Mouse (Mus musculus) small intestine, adult 2 months (tissue): ENCODE data around the gene Sugp2. TPM values are rescaled to one million over a fixed set of nuclear protein-coding genes. Genes with fewer than 3 reads are reported as not detected.

Experiments used
- H3K27ac ChIP-seq: fragments of 200-500 bp; 2 replicates; pipeline ENCODE4 v1.5.1; 2012; ENCODE audit warnings: low read depth, low read length, control low read depth, inconsistent platforms; ENCODE audit not compliant: insufficient read depth
- H3K27me3 ChIP-seq: fragments of 200-500 bp; 2 replicates; pipeline ENCODE4 v1.6.1; 2012; ENCODE audit warnings: mild to moderate bottlenecking, moderate library complexity, low read length, inconsistent platforms; ENCODE audit not compliant: control insufficient read depth, insufficient read depth
- H3K36me3 ChIP-seq: fragments of 200-500 bp; 2 replicates; pipeline ENCODE4 v1.6.1; 2012; ENCODE audit warnings: mild to moderate bottlenecking, low read length, control low read depth, inconsistent platforms; ENCODE audit not compliant: control insufficient read depth, insufficient read depth
- H3K4me1 ChIP-seq: fragments of 200-500 bp; 2 replicates; pipeline ENCODE4 v1.6.1; 2012; ENCODE audit warnings: low read length, inconsistent platforms, mixed read lengths; ENCODE audit not compliant: control insufficient read depth, insufficient read depth, insufficient read length
- H3K4me3 ChIP-seq: fragments of 200-500 bp; 2 replicates; pipeline ENCODE4 v1.5.1; 2012; ENCODE audit warnings: low read depth, mild to moderate bottlenecking, control low read depth, inconsistent platforms, low read length, moderate library complexity
- CTCF ChIP-seq: fragments of 200-500 bp; IDR thresholded peaks from 2 replicates; pipeline ENCODE4 v1.5.1; 2012; ENCODE audit warnings: low read depth, mild to moderate bottlenecking, control low read depth, inconsistent platforms, low read length, moderate library complexity, mixed read lengths; ENCODE audit not compliant: insufficient replicate concordance, insufficient read length; ENCODE audit errors: extremely low read depth
- POLR2A ChIP-seq: fragments of 200-500 bp; IDR thresholded peaks from 2 replicates; pipeline ENCODE4 v1.6.1; 2012; ENCODE audit warnings: low read depth, mild to moderate bottlenecking, control low read depth, inconsistent platforms, low read length, moderate library complexity
- WGBS: fragments of 180-500 bp; shearing (Covaris S2); methylation state at CpG from one replicate; pipeline ENCODE4 v1.1.7; 2018; 5-methylcytosine and 5-hydroxymethylcytosine counted together
- polyA plus RNA-seq: library from polyadenylated mRNA; depleted of rRNA; stranded (reverse); fragments of >200 nt; gene quantifications from 2 replicates; pipeline ENCODE4 v1.2.3, GENCODE M21; 2012

Gene Sugp2
- polyA plus RNA-seq, 1 experiment = 23.4 TPM

DNA sequence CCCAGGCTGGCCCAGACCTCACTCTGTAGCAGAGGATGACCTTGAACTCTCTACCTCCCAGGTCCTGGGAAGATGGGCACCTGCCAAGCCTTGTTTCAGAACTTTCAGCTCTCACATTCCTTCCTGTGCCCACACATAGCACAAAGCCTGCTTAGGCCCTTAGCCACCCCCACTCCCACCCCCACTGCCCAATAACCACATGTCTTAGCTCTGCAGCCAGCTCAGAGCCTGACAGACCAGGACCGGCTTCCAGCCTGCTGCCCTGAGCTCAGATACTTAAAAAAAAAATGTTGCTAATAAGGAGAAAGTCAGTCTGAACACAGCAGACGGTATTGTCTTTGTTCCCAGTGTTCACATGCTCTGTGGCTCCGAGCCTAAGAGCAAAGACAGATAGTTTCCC, 47.0 kb downstream of the Sugp2 start:
- TF ChIP-seq POLR2A (no peak), CTCF (no peak)
- Histone ChIP-seq H3K27me3 (peaks cover 5% of the 10 kb centered on the region; the same call in 1 of the 2 replicates), H3K4me3 (no peak overlapping the region), H3K4me1 (no peaks in the 10 kb centered on the region), H3K27ac (no peak overlapping the region), H3K36me3 (no peaks in the 10 kb centered on the region)
- 76% methylated on average over 3 of the region's 3 CpGs for WGBS

DNA sequence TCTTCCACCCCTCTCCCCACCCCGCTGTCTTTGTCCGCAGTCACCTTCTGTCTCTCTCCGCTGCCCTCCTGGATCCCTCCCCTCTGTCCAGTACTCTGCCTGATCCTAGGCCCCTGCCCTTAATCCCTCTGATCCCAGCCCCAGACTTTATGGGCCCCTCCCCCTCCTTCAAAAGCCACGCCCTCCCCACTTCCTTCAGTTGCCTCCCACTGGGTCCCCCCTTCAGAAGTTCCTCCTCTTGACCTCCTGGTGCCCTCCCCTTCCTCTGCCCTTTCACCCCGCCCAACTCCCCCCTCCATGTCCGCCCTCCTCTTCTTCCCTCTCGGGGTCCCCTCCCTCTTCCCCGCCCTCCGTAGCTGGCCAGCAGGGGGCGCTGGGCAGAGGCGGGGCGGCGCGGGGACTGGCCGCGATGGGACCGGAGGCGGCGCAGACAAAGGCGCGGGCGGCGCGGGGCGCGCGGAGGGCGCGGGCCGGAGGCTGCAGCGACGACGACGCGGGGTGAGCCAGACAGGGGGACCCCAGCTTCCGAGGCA, 48.6 kb downstream of the Sugp2 start, which contains the start of gene Homer3:
Gene Homer3, plus strand, starts transcription at position 225 of the 533 bp plus-strand sequence.
- Histone ChIP-seq H3K27me3 (peaks cover 5% of the 10 kb centered on the region; the same call in 1 of the 2 replicates), H3K36me3 (no peaks in the 10 kb centered on the region), H3K4me1 (no peaks in the 10 kb centered on the region), H3K4me3 (peak within 1 kb of the TSS; percentile 86), H3K27ac (no peak within 1 kb of the TSS; the same call in 1 of the 2 replicates)
- TF ChIP-seq CTCF (peak; percentile 81; the same call in 1 of the 2 replicates), POLR2A (no peak; the same call in 1 of the 2 replicates)
- 4% methylated on average over 34 of the region's 36 CpGs for WGBS

DNA sequence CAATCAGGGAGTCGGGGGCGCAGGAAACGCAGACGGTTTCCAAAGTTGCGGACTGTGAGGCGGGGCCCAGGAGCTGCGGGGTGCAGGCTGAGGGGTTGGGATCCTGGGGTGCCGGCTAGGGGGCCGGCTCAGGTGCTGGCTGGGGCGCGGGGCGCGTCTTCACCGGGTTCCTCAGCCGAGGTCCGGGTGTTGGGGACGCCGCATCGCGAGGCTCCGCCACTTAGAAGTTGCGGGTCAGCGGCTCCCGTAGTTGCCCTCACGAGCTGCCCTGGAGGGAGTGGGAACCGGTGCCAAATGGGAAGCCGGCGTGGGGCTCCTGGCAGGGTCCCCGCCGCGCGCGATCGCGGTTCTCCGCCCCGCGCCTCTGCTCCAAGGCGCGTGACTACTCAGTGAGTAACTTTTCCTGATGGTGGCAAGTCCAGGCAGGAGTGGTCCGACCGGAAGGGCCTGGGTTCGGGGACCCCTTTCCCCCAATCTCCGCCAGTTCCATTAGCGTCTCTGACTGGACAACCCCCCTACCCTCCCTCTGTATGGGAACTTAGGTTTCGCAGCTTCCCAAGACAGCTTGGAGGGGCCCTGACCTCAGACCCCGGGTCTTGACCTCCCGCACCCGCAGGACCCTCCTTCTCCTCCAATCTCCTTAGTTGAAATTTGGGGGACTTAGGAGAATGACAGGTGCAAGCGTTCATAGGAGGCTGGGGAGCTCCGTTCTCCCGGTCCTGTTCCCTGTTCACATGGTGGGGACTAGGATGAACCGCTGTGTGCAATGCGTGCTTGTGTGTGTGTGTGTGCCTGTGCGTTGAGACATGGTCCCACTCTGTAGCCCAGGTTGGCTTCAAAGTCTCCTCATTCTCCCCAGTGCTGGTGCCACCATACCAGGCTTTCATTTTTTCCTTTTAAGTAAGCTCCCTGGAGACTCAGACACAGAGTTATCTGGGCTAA, 49.4 kb downstream of the Sugp2 start:
- 4% methylated on average over 55 of the region's 55 CpGs for WGBS
- peak overlapping the region; percentile 86 for H3K4me3 ChIP-seq
- no peaks in the 10 kb centered on the region for H3K4me1 ChIP-seq
- no peaks in the 10 kb centered on the region for H3K36me3 ChIP-seq
- H3K27ac ChIP-seq = no peak overlapping the region; the same call in 1 of the 2 replicates
- no peak for TF ChIP-seq CTCF
- no peak for TF ChIP-seq POLR2A
- H3K27me3 ChIP-seq = peaks cover 5% of the 10 kb centered on the region; the same call in 1 of the 2 replicates

DNA sequence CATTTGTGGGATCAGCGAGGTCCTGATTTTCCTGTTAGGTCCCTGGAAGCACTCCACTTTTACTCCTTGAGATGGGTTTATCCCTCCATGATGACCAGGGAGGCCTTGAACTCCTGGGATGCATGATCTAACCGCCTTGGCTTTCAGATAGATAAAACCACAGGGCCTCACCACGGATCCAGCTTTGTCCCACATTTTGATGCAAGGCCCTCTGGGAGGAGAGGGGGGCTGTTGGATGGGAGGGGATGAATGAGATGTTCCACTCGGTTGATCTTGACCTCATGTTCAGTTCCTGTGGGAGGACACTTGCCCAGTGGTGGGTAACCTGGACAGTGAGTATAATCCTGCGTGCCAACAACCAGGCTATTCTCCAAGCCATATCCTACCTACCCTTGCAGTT, 50.4 kb downstream of the Sugp2 start:
- TF ChIP-seq POLR2A (no peak), CTCF (no peak)
- Histone ChIP-seq H3K27me3 (peaks cover 5% of the 10 kb centered on the region; the same call in 1 of the 2 replicates), H3K4me1 (no peaks in the 10 kb centered on the region), H3K36me3 (no peaks in the 10 kb centered on the region), H3K27ac (no peak overlapping the region), H3K4me3 (no peak overlapping the region)
- WGBS = 84% methylated on average over 5 of the region's 5 CpGs

DNA sequence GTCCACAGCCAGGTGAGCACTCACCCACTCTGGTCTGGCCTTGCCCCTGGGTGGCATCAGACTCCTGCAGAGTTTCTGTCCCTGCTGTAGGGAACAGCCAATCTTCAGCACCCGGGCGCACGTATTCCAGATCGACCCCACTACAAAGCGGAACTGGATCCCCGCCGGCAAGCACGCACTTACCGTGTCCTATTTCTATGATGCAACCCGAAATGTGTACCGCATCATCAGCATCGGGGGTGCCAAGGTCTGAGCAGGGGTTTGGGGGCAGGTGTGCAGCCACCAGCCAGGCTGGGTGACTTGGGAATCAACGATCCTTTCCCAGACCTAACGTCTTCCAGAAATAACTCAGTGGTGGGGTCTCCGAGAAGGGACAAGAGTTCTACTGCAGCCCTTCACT, 51.3 kb downstream of the Sugp2 start:
- H3K36me3 ChIP-seq = no peaks in the 10 kb centered on the region
- peaks cover 5% of the 10 kb centered on the region; the same call in 1 of the 2 replicates for H3K27me3 ChIP-seq
- H3K27ac ChIP-seq = no peak overlapping the region
- TF ChIP-seq CTCF (no peak), POLR2A (no peak)
- no peak overlapping the region for H3K4me3 ChIP-seq
- H3K4me1 ChIP-seq = no peaks in the 10 kb centered on the region
- WGBS = 96% methylated on average over 15 of the region's 15 CpGs

DNA sequence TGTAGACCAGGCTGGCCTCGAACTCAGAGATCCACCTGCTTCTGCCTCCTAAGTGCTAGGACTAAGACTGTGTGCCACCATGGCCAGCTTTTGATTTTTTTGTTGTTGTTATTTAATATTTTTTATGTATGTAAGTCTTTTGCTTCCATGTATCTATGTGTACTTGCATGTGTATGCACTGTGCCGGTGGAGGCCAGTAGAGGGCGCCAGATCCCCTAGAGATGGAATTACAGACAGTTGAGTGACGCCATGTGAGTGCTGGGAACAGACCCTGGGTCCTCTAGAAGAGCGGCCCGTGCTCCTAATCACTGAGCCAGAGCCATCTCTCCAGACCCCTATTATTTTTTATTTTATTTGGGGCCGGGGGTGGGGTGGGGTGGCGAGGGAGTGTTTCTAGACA, 52.7 kb downstream of the Sugp2 start:
- TF ChIP-seq CTCF = peak; percentile 40; the same call in 1 of the 2 replicates
- no peak for TF ChIP-seq POLR2A
- 90% methylated on average over 8 of the region's 8 CpGs for WGBS
- H3K36me3 ChIP-seq = no peaks in the 10 kb centered on the region; the same call in 1 of the 2 replicates
- no peaks in the 10 kb centered on the region for H3K4me1 ChIP-seq
- no peak overlapping the region for H3K4me3 ChIP-seq
- peaks cover 5% of the 10 kb centered on the region; the same call in 1 of the 2 replicates for H3K27me3 ChIP-seq
- H3K27ac ChIP-seq = no peak overlapping the region

DNA sequence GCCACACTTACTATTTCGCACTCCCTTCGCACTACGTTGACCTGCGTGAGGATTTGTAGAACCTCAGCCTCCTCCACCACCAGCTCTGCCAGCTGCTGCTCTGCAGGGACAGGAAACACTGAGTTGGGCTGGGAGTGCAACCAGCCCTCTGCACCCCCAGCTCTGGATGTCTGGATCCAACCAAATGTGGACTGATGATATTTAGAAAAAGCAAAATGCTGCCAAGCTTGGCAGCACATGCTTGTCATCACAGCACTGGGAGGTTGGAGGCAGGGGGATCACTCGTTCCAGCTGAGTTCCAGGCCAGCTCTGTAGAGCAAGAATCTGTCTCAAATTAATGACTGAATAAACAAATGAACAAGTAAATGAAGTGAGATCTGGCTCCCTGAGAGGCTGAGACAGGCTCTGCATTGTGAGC, 60.0 kb downstream of the Sugp2 start:
- Histone ChIP-seq H3K27me3 (no peaks in the 10 kb centered on the region), H3K27ac (no peak overlapping the region), H3K36me3 (peaks cover 55% of the 10 kb centered on the region), H3K4me3 (no peak overlapping the region), H3K4me1 (no peaks in the 10 kb centered on the region)
- 77% methylated on average over 5 of the region's 5 CpGs for WGBS
- TF ChIP-seq POLR2A (no peak), CTCF (no peak)
